Mouse (Mus musculus): ENCODE measurements at regions not wholly inside any gene's neighbourhood (a gene's known extent, or its start where the extent isn't known, plus 50 kb on each side); places are given as distances from the start of the nearest gene placed in this dataset.

GRCm38 (mm10) chr15:62808087-62808808, 1036.7 kb downstream of the Gsdmc2 start:
- TF ChIP-seq CTCF (IDR thresholded peaks at IDR 0.05; ENCODE audit: borderline replicate concordance, insufficient read depth, low read depth, low read length) (no peak), POLR2A (IDR thresholded peaks at IDR 0.05; ENCODE audit: borderline replicate concordance, insufficient read depth, low read length) (no peak)

All from cerebellum, adult 2 months (tissue).